Comparison of ENCODE assay signal across 11 mouse cellular contexts in the genomic region with DNA sequence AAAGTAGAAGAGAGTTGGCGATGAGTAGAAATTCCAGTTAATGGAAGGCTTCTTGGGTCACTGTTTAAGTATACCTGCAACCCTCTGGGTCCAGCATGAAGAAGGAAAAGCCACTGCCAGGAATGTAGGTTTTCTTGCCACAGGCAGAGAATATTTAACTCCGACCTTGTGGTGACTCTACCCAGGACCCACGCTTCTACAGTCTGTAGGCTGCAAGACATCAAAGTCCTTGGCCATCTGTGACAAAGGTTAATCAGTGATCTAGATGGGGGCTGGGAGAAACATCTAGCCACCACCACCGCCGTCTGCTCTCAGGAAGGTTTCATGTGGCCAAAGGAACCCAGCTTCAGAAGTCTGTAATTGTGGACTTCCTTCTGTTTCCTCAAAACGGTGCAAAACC.
DNase-seq lines count a peak whose midpoint lies in the region; ATAC-seq and TF ChIP-seq lines count a peak whose summit lies in the region.
"Had no signal": no experiment of that assay in that cellular context is flagged by ENCODE, and none has a peak within 500 bp of the region (broad histone marks: within the 10 kb centered on the region; RNA-seq: fewer than 3 reads in every experiment).

No protein-coding gene starts in this region.

- in situ Hi-C loops in Patski (cut with MboI; ENCODE audit: low pct_unique_long_range_greater_than_20kb), result no loop called here

- peak overlapping the region; percentile 80 for H3K27ac ChIP-seq in heart, embryonic 11.5 days (ENCODE audit: low read depth, low read length)
- H3K27ac ChIP-seq in limb, embryonic 13.5 days, result peak overlapping the region; percentile 90; the same call in 1 of the 2 replicates
- no peak overlapping the region for H3K27ac ChIP-seq in midbrain, embryonic 13.5 days

- no peak for ATAC-seq in heart, embryonic 11.5 days (replicated peaks; ENCODE audit: insufficient number of reproducible peaks, low FRiP score, low TSS enrichment)
- peak; percentile 12 for ATAC-seq in Patski
- peak; percentile 1; the same call in 1 of the 2 replicates for ATAC-seq in limb, embryonic 13.5 days (ENCODE audit: low FRiP score, low read depth)
- ATAC-seq in midbrain, embryonic 13.5 days, result no peak

- POLR2A ChIA-PET in Patski (lab: Charles Lee), result no interaction called here

- CTCF ChIA-PET in Patski (lab: Charles Lee), result interaction anchor here (0.7 kb wide), 1 partner anchor 9 kb away, joined by 3 read pairs; no protein-coding TSS in a partner anchor

- no peaks in the 10 kb centered on the region for H3K36me3 ChIP-seq in heart, embryonic 11.5 days (ENCODE audit: control insufficient read depth, insufficient read depth, low read length)
- H3K36me3 ChIP-seq in limb, embryonic 13.5 days, result no peaks in the 10 kb centered on the region
- H3K36me3 ChIP-seq in midbrain, embryonic 13.5 days, result no peaks in the 10 kb centered on the region

- no peaks in the 10 kb centered on the region for H3K9me3 ChIP-seq in heart, embryonic 11.5 days (replicated peaks; ENCODE audit: control insufficient read depth, low read length)
- H3K9me3 ChIP-seq in limb, embryonic 13.5 days, result no peaks in the 10 kb centered on the region
- H3K9me3 ChIP-seq in midbrain, embryonic 13.5 days, result no peaks in the 10 kb centered on the region

- H3K9ac ChIP-seq in heart, embryonic 11.5 days (ENCODE audit: low read depth, low read length), result no peak overlapping the region
- H3K9ac ChIP-seq in limb, embryonic 13.5 days, result no peak overlapping the region
- H3K9ac ChIP-seq in midbrain, embryonic 13.5 days (replicated peaks), result no peak overlapping the region

- H3K4me3 ChIP-seq in heart, embryonic 11.5 days (ENCODE audit: low read depth, low read length), result no peak overlapping the region
- no peak overlapping the region for H3K4me3 ChIP-seq in limb, embryonic 13.5 days
- no peak overlapping the region for H3K4me3 ChIP-seq in midbrain, embryonic 13.5 days (replicated peaks)

- peaks cover 43% of the 10 kb centered on the region for H3K4me1 ChIP-seq in heart, embryonic 11.5 days (ENCODE audit: control insufficient read depth, insufficient read depth, low read length)
- peaks cover 68% of the 10 kb centered on the region for H3K4me1 ChIP-seq in limb, embryonic 13.5 days
- H3K4me1 ChIP-seq in midbrain, embryonic 13.5 days (replicated peaks), result peaks cover 17% of the 10 kb centered on the region

- no peak overlapping the region for H3K4me2 ChIP-seq in heart, embryonic 11.5 days
- 0 out of 2 replicates have a peak overlapping the region, but pooled peaks have one; percentile 2 for H3K4me2 ChIP-seq in limb, embryonic 13.5 days (replicated peaks)
- no peak overlapping the region for H3K4me2 ChIP-seq in midbrain, embryonic 13.5 days (replicated peaks)

- no peak for TF ChIP-seq CTCF in Patski (IDR thresholded peaks at IDR 0.05)

- DNase-seq in heart, adult 18-20 months, result no peak
- DNase-seq in Patski (ENCODE audit: low read depth, low spot score), result no peak
- peak; percentile 70 for DNase-seq in kidney, adult 18-20 months
- DNase-seq in ovary, adult 18-20 months (ENCODE audit: low spot score), result no peak
- DNase-seq in left cerebral cortex, adult 9 months (ENCODE audit: low spot score in 2 of 2), result no peak
- DNase-seq: adrenal gland, postnatal 36 days; B cell, adult 2 months; cerebellum, postnatal 10 days had no signal

- WGBS in heart, embryonic 11.5 days (ENCODE audit: insufficient replicate concordance), result 53% methylated on average over 6 of the region's 6 CpGs
- WGBS in limb, embryonic 13.5 days, result 34% methylated on average over 6 of the region's 6 CpGs
- WGBS in midbrain, embryonic 13.5 days, result 86% methylated on average over 6 of the region's 6 CpGs

- no peaks in the 10 kb centered on the region for H3K27me3 ChIP-seq in heart, embryonic 11.5 days (ENCODE audit: control insufficient read depth, insufficient read depth, low read length)
- H3K27me3 ChIP-seq in Patski, result no peaks in the 10 kb centered on the region
- H3K27me3 ChIP-seq in limb, embryonic 13.5 days, result no peaks in the 10 kb centered on the region
- H3K27me3 ChIP-seq in midbrain, embryonic 13.5 days, result no peaks in the 10 kb centered on the region

Comparison
In these comparisons a context has a peak if more than half of its experiments do, and no peak if none do; other contexts are left out.
1. ATAC-seq: peak in Patski (single experiment) and limb, embryonic 13.5 days (single experiment); none in heart, embryonic 11.5 days (single experiment) and midbrain, embryonic 13.5 days (single experiment).